Mouse (Mus musculus): Measurements from ENCODE around the gene Cenpt. TPM values are rescaled to one million over a fixed set of nuclear protein-coding genes. Genes with fewer than 3 reads are reported as not detected.

Gene Cenpt
- polyA plus RNA-seq, 1 experiment from 2014 or later, result 55.4 TPM

DNA sequence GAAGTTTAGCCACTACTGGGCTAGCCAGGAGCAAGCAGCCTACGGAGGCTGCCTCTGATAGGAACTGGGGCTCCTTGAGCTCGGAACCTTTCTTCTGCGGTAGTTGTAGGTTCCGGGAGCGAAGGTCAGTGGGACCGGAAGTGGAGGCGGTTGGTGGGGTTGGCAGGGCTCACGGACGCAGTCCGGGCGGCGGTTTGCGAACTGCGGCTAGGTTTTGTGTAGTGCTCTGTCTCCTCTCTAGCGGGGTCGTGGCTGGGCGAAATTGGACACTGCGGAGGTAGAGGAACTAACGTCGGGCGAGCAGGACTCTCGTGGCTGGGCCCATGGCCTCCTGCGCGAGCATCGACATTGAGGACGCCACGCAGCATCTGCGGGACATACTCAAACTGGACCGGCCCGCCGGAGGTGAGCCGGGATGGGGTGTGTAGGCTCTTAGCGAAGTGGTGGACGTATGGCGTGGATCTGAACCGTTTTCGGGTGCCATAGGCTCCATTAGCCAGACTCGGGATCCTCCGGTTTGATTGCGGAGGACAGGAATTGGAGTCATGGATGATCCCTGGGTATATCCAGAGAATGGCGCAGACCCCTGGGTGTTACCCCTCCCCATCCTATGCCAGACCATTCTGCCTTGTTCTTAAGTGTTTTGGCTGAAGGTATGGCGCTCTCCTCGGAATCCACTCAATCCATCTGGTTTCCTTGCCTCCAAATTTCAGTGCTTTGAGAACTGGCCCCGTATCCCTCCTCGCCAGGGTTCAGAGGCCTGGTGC lies 27.9 kb upstream of the Cenpt start, which contains the start of gene Edc4:
Edc4 (plus strand) TSS at position 128 of the 767 bp plus-strand sequence.
- peak; percentile 94 for DNase-seq (ENCODE audit: low spot score)
- H3K4me3 ChIP-seq (ENCODE audit: low read depth, low read length), result peak within 1 kb of the TSS; percentile 97
- no peaks in the 10 kb centered on the region for H3K27me3 ChIP-seq (ENCODE audit: control insufficient read depth, insufficient read depth, low read length)
- no peaks in the 10 kb centered on the region for H3K9me3 ChIP-seq (ENCODE audit: control insufficient read depth, low read length)
- peaks cover 5% of the 10 kb centered on the region; the same call in 1 of the 2 replicates for H3K36me3 ChIP-seq (ENCODE audit: control insufficient read depth, insufficient read depth, low read length)
- H3K9ac ChIP-seq (ENCODE audit: low read depth, low read length), result peak within 1 kb of the TSS; percentile 81
- H3K4me1 ChIP-seq (replicated peaks; ENCODE audit: control insufficient read depth, insufficient read depth, low read length), result peaks cover 6% of the 10 kb centered on the region
- peak within 1 kb of the TSS; percentile 14; the same call in 1 of the 2 replicates for H3K27ac ChIP-seq (ENCODE audit: low read depth, low read length)
- ATAC-seq (ENCODE audit: low FRiP score), result peak; percentile 78
- peak within 1 kb of the TSS; percentile 68 for H3K4me2 ChIP-seq (replicated peaks; ENCODE audit: low read depth, low read length)
- 2% methylated on average over 45 of the region's 45 CpGs for WGBS

DNA sequence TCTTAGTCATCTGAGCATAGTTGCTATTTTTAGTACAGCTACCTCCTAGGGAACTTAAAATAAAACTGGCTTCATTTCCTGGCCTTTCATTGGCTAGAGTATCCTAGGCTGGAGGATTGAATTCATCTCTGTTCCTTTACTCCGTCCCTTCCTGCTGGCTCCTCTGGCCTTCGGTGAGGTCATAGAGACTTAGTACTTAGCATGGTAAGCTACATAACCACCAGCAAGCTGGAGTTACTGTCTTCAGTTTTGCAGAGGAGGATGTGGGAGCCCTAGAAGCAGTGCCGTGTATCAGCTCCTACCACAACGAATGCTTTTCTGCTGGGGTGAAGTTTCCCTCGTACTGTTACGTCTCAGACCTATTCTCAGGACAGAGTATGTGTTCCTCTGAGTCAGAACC lies 21.2 kb upstream of the Cenpt start:
- Histone ChIP-seq H3K27me3 (ENCODE audit: control insufficient read depth, insufficient read depth, low read length) (no peaks in the 10 kb centered on the region), H3K9me3 (ENCODE audit: control insufficient read depth, low read length) (no peaks in the 10 kb centered on the region), H3K4me1 (replicated peaks; ENCODE audit: control insufficient read depth, insufficient read depth, low read length) (no peaks in the 10 kb centered on the region), H3K36me3 (ENCODE audit: control insufficient read depth, insufficient read depth, low read length) (peaks cover 5% of the 10 kb centered on the region; the same call in 1 of the 2 replicates), H3K4me3 (ENCODE audit: low read depth, low read length) (no peak overlapping the region), H3K9ac (ENCODE audit: low read depth, low read length) (no peak overlapping the region), H3K4me2 (replicated peaks; ENCODE audit: low read depth, low read length) (no peak overlapping the region), H3K27ac (ENCODE audit: low read depth, low read length) (no peak overlapping the region)
- ATAC-seq (ENCODE audit: low FRiP score) (no peak), DNase-seq (ENCODE audit: low spot score) (no peak)
- WGBS, result 96% methylated on average over 6 of the region's 6 CpGs

DNA sequence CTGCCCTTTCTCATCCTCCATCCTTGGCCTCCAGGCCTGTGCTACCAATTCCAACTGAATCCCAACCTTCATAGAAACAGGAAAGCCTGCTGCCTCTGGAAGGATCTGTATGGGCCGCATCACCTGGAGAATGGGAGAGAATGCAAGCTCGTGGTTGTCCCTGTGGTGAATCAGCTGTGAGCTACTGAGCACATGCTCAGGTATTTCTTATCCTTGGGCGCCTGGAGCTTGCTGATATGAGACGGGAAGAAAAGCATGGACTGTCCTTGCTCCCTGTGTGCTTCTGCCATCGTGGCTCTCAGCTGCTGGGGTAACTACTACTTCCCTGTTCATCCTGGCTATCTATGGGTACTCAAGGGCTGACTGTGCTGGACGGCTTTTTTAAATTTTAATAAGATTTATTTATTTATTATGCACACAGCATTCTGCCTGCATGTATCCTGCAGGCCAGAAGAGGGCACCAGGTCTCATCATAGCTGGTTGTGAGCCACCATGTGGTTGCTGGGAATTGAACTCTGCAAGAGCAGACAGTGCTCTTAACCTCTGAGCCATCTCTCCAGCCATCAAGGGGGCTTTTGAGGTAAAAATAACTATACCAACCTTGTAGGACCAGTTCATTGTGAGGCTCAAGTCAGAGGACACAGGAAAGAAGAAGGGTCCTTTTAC lies 13.4 kb upstream of the Cenpt start:
- DNase-seq (ENCODE audit: low spot score) (peak; percentile 13), ATAC-seq (ENCODE audit: low FRiP score) (no peak)
- WGBS, result 88% methylated on average over 6 of the region's 6 CpGs
- H3K9me3 ChIP-seq (ENCODE audit: control insufficient read depth, low read length), result no peaks in the 10 kb centered on the region
- no peak overlapping the region for H3K4me2 ChIP-seq (replicated peaks; ENCODE audit: low read depth, low read length)
- H3K4me3 ChIP-seq (ENCODE audit: low read depth, low read length), result no peak overlapping the region
- H3K9ac ChIP-seq (ENCODE audit: low read depth, low read length), result no peak overlapping the region
- peaks cover 7% of the 10 kb centered on the region for H3K36me3 ChIP-seq (ENCODE audit: control insufficient read depth, insufficient read depth, low read length)
- H3K4me1 ChIP-seq (replicated peaks; ENCODE audit: control insufficient read depth, insufficient read depth, low read length), result 0 out of 2 replicates have a peak, but pooled peaks cover 2% of the 10 kb centered on the region
- H3K27ac ChIP-seq (ENCODE audit: low read depth, low read length), result no peak overlapping the region
- no peaks in the 10 kb centered on the region for H3K27me3 ChIP-seq (ENCODE audit: control insufficient read depth, insufficient read depth, low read length)

DNA sequence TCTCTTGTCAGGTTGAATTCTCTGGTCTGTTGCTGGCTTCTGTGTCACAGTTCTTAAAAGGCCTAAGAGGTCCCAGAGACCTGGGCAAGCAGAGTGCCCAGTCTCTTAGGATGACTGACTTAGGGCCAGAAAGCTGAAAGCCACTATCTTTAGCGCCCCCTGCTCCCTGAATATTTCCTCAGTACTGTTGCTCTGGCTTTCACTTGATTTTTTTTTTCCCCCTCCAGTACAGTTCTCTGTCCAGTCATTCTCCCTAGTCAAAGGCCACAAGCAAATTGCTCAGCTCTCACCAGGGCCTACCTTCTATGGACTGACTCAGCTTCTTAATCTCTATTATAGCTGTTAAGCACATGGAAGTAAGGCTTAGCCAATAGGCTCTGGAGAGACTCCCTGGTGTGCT lies 8.9 kb upstream of the Cenpt start:
- ATAC-seq (ENCODE audit: low FRiP score) (no peak), DNase-seq (ENCODE audit: low spot score) (peak; percentile 20)
- Histone ChIP-seq H3K27ac (ENCODE audit: low read depth, low read length) (no peak overlapping the region), H3K27me3 (ENCODE audit: control insufficient read depth, insufficient read depth, low read length) (no peaks in the 10 kb centered on the region), H3K4me3 (ENCODE audit: low read depth, low read length) (peak overlapping the region; percentile 95), H3K9me3 (ENCODE audit: control insufficient read depth, low read length) (no peaks in the 10 kb centered on the region), H3K4me2 (replicated peaks; ENCODE audit: low read depth, low read length) (peak overlapping the region; percentile 69), H3K36me3 (ENCODE audit: control insufficient read depth, insufficient read depth, low read length) (no peaks in the 10 kb centered on the region; the same call in 1 of the 2 replicates), H3K4me1 (replicated peaks; ENCODE audit: control insufficient read depth, insufficient read depth, low read length) (peaks cover 5% of the 10 kb centered on the region; the same call in 1 of the 2 replicates), H3K9ac (ENCODE audit: low read depth, low read length) (peak overlapping the region; percentile 35; the same call in 1 of the 2 replicates)
- 6% methylated on average over 1 of the region's 1 CpGs for WGBS

DNA sequence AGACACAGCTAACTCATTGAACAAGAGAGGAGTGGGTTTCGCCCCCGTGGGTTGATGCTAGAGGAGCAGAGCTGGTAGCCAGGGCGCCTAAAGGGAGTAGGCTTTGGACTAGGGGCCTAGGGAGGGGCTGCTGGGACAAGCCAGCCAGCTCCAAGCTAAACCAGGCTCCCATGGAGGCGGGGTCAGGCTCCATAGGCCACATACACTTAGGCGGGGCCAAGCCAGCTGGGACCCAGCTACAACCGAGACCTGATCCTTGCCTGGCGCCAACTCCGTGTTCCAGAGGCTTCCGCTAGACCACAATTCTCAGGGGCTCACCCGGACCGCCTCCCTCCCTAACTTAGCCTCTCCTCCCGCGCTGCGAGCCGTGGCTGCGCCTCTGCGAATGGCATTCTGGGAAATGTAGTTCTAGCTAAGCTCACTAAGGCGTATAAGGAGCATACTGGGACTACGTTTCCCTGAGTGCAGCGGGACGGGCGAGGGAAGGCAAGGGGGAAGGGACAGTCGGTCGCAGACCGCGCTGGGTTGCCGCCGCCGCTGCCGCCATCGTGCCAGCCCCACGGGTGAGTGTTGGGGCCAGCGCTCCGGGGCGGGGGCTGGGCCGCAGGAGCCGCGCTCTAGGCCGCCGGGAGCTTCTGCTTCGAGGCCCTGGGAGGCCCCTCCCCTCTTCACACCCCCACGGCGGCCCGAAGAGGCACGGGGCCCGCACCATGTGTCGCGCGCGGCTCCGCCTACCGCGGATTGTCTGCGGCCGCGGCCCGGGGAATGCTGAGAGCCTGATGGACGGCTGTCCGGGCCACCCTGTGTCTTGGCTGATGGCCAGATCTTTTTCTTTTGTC lies 7.3 kb upstream of the Cenpt start, which contains the start of gene Nutf2:
Nutf2 (plus strand) TSS at position 438 of the 839 bp plus-strand sequence.
- ATAC-seq (ENCODE audit: low FRiP score), result peak; percentile 98
- Histone ChIP-seq H3K4me2 (replicated peaks; ENCODE audit: low read depth, low read length) (peak within 1 kb of the TSS; percentile 69), H3K9ac (ENCODE audit: low read depth, low read length) (peak within 1 kb of the TSS; percentile 98), H3K4me3 (ENCODE audit: low read depth, low read length) (peak within 1 kb of the TSS; percentile 95), H3K4me1 (replicated peaks; ENCODE audit: control insufficient read depth, insufficient read depth, low read length) (peaks cover 10% of the 10 kb centered on the region; the same call in 1 of the 2 replicates), H3K27ac (ENCODE audit: low read depth, low read length) (peak within 1 kb of the TSS; percentile 72), H3K36me3 (ENCODE audit: control insufficient read depth, insufficient read depth, low read length) (no peaks in the 10 kb centered on the region), H3K27me3 (ENCODE audit: control insufficient read depth, insufficient read depth, low read length) (no peaks in the 10 kb centered on the region), H3K9me3 (ENCODE audit: control insufficient read depth, low read length) (no peaks in the 10 kb centered on the region)
- peak; percentile 94 for DNase-seq (ENCODE audit: low spot score)
- WGBS, result 1% methylated on average over 54 of the region's 59 CpGs

DNA sequence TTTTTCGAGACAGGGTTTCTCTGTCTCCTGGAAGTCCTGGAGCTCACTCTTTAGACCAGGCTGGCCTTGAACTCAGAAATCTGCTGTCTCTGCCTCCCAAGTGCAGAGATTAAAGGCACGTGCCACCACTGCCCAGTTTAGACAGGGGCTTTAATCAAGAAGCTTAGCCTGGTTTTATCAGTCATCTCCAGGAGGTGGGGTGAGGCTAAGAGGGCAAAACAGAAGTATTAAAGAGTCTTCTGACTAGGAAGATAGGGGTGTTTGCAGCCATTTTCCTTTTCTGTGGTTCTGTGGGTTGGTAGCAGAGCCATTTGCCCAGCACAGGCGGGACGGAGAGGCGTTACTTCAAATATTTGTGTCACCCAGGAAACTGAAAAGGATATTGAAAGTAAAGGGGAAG lies 6.2 kb upstream of the Cenpt start:
- H3K9ac ChIP-seq (ENCODE audit: low read depth, low read length), result no peak overlapping the region
- DNase-seq (ENCODE audit: low spot score), result no peak
- WGBS, result 76% methylated on average over 5 of the region's 5 CpGs

DNA sequence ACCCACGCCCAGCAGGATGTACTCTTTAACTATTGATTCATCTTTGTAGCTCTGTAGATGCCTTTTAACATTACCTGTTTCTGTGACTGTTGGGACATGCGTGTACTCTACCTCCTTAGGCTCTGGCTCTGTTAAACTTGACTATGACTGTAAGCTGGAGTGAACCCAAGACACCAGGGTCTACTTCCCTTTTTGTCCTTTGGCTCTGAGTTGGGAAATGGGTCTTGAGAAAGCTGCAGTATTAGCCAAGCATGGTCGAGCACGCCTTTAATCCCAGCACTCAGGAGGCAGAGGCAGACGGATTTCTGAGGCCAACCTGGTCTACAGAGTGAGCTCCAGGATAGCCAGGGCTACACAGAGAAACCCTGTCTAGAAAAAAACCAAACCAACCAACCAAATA lies 5.4 kb upstream of the Cenpt start:
- H3K9ac ChIP-seq (ENCODE audit: low read depth, low read length), result no peak overlapping the region
- no peak for ATAC-seq (ENCODE audit: low FRiP score)
- H3K9me3 ChIP-seq (ENCODE audit: control insufficient read depth, low read length), result no peaks in the 10 kb centered on the region
- no peak overlapping the region for H3K4me3 ChIP-seq (ENCODE audit: low read depth, low read length)
- H3K4me1 ChIP-seq (replicated peaks; ENCODE audit: control insufficient read depth, insufficient read depth, low read length), result peaks cover 10% of the 10 kb centered on the region; the same call in 1 of the 2 replicates
- H3K4me2 ChIP-seq (replicated peaks; ENCODE audit: low read depth, low read length), result no peak overlapping the region
- WGBS, result 92% methylated on average over 5 of the region's 5 CpGs
- H3K36me3 ChIP-seq (ENCODE audit: control insufficient read depth, insufficient read depth, low read length), result no peaks in the 10 kb centered on the region
- no peak overlapping the region for H3K27ac ChIP-seq (ENCODE audit: low read depth, low read length)
- no peaks in the 10 kb centered on the region for H3K27me3 ChIP-seq (ENCODE audit: control insufficient read depth, insufficient read depth, low read length)
- DNase-seq (ENCODE audit: low spot score), result no peak

More for the DNA sequence above, 6.2 kb upstream of the Cenpt start:
- Histone ChIP-seq H3K27ac (ENCODE audit: low read depth, low read length) (no peak overlapping the region; the same call in 1 of the 2 replicates), H3K36me3 (ENCODE audit: control insufficient read depth, insufficient read depth, low read length) (no peaks in the 10 kb centered on the region), H3K4me3 (ENCODE audit: low read depth, low read length) (no peak overlapping the region), H3K4me2 (replicated peaks; ENCODE audit: low read depth, low read length) (no peak overlapping the region), H3K4me1 (replicated peaks; ENCODE audit: control insufficient read depth, insufficient read depth, low read length) (peaks cover 10% of the 10 kb centered on the region; the same call in 1 of the 2 replicates), H3K27me3 (ENCODE audit: control insufficient read depth, insufficient read depth, low read length) (no peaks in the 10 kb centered on the region), H3K9me3 (ENCODE audit: control insufficient read depth, low read length) (no peaks in the 10 kb centered on the region)
- no peak for ATAC-seq (ENCODE audit: low FRiP score)

DNA sequence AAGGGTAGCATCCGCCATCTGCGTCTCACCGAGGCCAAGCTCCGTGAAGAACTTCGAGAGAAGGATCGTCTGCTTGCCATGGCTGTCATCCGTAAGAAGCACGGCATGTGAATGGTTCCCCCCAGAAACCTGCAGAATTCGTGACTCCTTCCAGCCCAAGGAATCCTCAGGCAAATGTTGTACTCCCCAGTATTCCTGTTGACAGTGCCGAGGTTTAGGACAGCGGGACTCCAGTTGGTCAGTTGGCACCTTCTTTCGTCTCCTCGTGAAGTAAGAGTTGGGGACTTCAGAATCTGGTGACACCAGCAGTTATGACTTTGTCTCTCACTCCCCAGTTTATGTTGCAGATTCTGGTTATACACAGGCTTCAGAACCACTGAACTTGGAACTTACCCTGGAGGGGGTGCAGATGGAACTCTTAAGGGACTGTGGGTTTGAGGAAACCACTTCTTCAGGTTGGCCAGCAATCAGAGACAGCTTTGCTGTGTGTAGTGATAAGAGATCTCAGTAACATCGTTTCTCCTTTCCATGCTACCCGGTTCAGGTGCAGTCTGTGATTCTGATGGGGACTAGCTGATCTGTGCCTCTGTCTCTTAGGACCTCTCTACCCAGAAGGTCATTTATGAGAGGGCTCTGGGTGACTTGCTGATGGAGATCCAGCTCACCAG lies 3.2 kb upstream of the Cenpt start:
- ATAC-seq (ENCODE audit: low FRiP score) (no peak), DNase-seq (ENCODE audit: low spot score) (no peak)
- WGBS, result 26% methylated on average over 15 of the region's 15 CpGs

More for the DNA sequence above, 3.2 kb upstream of the Cenpt start:
- Histone ChIP-seq H3K27me3 (ENCODE audit: control insufficient read depth, insufficient read depth, low read length) (no peaks in the 10 kb centered on the region), H3K9ac (ENCODE audit: low read depth, low read length) (peak overlapping the region; percentile 86), H3K4me3 (ENCODE audit: low read depth, low read length) (peak overlapping the region; percentile 78), H3K4me1 (replicated peaks; ENCODE audit: control insufficient read depth, insufficient read depth, low read length) (peaks cover 8% of the 10 kb centered on the region; the same call in 1 of the 2 replicates), H3K27ac (ENCODE audit: low read depth, low read length) (peak overlapping the region; percentile 82), H3K36me3 (ENCODE audit: control insufficient read depth, insufficient read depth, low read length) (no peaks in the 10 kb centered on the region), H3K9me3 (ENCODE audit: control insufficient read depth, low read length) (no peaks in the 10 kb centered on the region), H3K4me2 (replicated peaks; ENCODE audit: low read depth, low read length) (peak overlapping the region; percentile 96)

Measured in hindbrain, embryonic 11.5 days (tissue).